Mouse (Mus musculus) ES-Bruce4 (cell line): ENCODE results near the gene Defa30.
"Not testable (repeated sequence)": the region's sequence is repeated elsewhere in the genome, so short reads cannot be mapped to it uniquely, and the experiment has no call there.

Source experiments
- EP300 ChIP-seq: IDR thresholded peaks from 2 replicates; pipeline ENCODE4 v1.6.1; 2011; ENCODE audit warnings: low read depth, low read length; ENCODE audit not compliant: insufficient read depth
- POLR2A ChIP-seq: IDR thresholded peaks from one replicate; pipeline ENCODE4 v1.8.1; 2011; ENCODE audit warnings: low read length; ENCODE audit not compliant: insufficient read depth

DNA sequence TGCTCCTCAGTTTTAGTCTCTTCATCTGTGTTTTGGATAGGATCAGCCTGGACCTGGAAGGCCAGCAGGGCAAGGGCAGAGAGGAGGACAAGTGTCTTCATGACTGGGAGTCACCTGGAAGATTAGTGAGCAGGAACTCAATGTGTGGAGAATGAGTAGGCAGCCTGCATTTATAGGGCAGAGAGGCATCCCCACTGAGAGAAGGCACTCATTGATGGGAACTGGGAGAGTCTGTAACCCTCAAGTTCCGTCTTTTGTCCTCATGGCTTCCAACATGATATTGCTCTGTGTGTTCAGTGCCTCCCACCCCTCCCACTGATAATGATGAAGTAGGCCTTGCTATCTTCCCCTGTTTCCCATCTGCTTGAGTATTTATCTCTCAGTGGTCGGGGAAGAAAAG lies 38.5 kb upstream of the Defa30 start, which contains the start of gene Gm14851:
- not testable (repeated sequence) for TF ChIP-seq EP300, POLR2A
